Mouse (Mus musculus) stomach, postnatal 0 days (tissue): ENCODE measurements around the gene Mecom. TPM values are rescaled to one million over a fixed set of nuclear protein-coding genes. Genes with fewer than 3 reads are reported as not detected.

Source experiments
- ATAC-seq: fragments of 200-750 bp; cut with Nextera tagmentation; 2 replicates; pipeline ENCODE4 v1.8.0; 2017; ENCODE audit not compliant: low FRiP score, low TSS enrichment
- DNase-seq: peaks from one replicate; pipeline ENCODE4 v3.0.0-alpha.2; 2016; ENCODE audit warnings: low spot score
- H3K27ac ChIP-seq: fragments of 300-500 bp; sonication (generic); replicated peaks from 2 replicates; pipeline ENCODE4 v1.5.1; 2014; ENCODE audit warnings: mild to moderate bottlenecking, control low read depth
- H3K27me3 ChIP-seq: fragments of 300-500 bp; sonication (generic); 2 replicates; pipeline ENCODE4 v1.6.1; 2014; ENCODE audit warnings: low read length; ENCODE audit not compliant: control insufficient read depth, insufficient read depth
- H3K36me3 ChIP-seq: fragments of 300-500 bp; sonication (generic); 2 replicates; pipeline ENCODE4 v1.6.1; 2014; ENCODE audit warnings: low read length, mixed read lengths; ENCODE audit not compliant: control insufficient read depth, insufficient read depth
- H3K4me1 ChIP-seq: fragments of 300-500 bp; sonication (generic); replicated peaks from 2 replicates; pipeline ENCODE4 v1.6.1; 2014; ENCODE audit warnings: antibody characterized with exemption; ENCODE audit not compliant: control insufficient read depth, insufficient read depth
- H3K4me2 ChIP-seq: fragments of 300-500 bp; sonication (generic); replicated peaks from 2 replicates; pipeline ENCODE4 v1.6.1; 2014; ENCODE audit warnings: low read depth, mild to moderate bottlenecking, control low read depth, moderate library complexity
- H3K4me3 ChIP-seq: fragments of 300-500 bp; sonication (generic); 2 replicates; pipeline ENCODE4 v1.5.1; 2014; ENCODE audit warnings: low read depth, low read length, control low read depth
- H3K9ac ChIP-seq: fragments of 300-500 bp; sonication (generic); 2 replicates; pipeline ENCODE4 v1.6.1; 2014; ENCODE audit warnings: mild to moderate bottlenecking, low read length, control low read depth, mixed read lengths
- H3K9me3 ChIP-seq: fragments of 300-500 bp; sonication (generic); 2 replicates; pipeline ENCODE4 v1.6.1; 2016; ENCODE audit warnings: low read length; ENCODE audit not compliant: control insufficient read depth
- CTCF ChIP-seq: IDR thresholded peaks from 2 replicates; pipeline ENCODE4 v1.5.1; 2016; ENCODE audit warnings: antibody characterized with exemption, low read depth, mild to moderate bottlenecking, moderate library complexity
- EP300 ChIP-seq: optimal IDR thresholded peaks from 2 replicates; pipeline ENCODE3; 2016; ENCODE audit warnings: antibody characterized with exemption
- WGBS: fragments of 180-500 bp; shearing (Covaris S2); extraction: QIAGEN DNeasy Blood & Tissue Kit; methylation state at CpG from one replicate; pipeline ENCODE4 v1.1.7; 2014; 5-methylcytosine and 5-hydroxymethylcytosine counted together
- polyA plus RNA-seq: library from polyadenylated mRNA; unstranded; fragments of >200 nt; fragmentation: Nextera tagmentation; extraction: Ambion mirVana; gene quantifications from 2 replicates; pipeline ENCODE4 v1.2.1, GENCODE M21; 2015

The Mecom gene
- polyA plus RNA-seq, 1 experiment from 2014 or later, result 25.7 TPM

DNA sequence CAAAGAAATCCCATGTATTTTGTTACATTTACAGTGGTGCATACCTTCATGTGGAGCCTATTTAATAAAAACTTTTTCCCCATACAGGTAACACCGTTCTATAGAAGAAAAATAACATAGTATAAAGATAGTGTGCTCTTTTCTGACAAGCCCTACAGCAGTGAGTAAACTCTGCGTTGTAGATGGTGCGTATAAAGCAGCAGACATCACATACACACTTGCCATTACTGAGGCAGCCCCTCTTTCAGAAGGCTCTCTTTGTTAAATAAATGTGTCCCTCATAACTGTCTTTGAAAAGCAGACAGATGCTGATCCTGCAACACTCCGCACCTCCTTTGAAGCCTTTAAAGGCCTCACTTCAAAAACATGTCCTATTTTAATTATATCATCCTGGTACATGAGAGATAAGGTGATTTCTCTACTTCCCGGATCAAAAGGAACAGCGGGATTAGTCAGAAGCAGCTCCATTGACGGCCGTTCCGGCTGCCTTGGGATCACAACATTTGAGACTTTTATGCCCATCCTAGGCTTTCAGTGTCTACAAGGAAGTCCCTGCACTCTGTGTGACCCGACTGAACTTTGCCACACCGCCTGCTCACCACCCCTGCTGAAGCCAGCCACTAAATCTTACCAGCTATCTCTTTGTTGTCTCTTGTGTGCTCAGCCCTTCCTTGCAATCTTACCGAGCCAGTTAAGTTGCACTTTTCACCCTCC, 355.4 kb downstream of the Mecom start:
- Histone ChIP-seq H3K27me3 (no peaks in the 10 kb centered on the region), H3K9me3 (no peaks in the 10 kb centered on the region), H3K36me3 (no peaks in the 10 kb centered on the region), H3K4me2 (no peak overlapping the region), H3K9ac (no peak overlapping the region), H3K4me1 (0 out of 2 replicates have a peak, but pooled peaks cover 2% of the 10 kb centered on the region), H3K4me3 (no peak overlapping the region), H3K27ac (no peak overlapping the region)
- no peak for TF ChIP-seq CTCF
- TF ChIP-seq EP300, result no peak
- peak; percentile 47 for DNase-seq
- peak; percentile 79 for ATAC-seq
- WGBS, result 36% methylated on average over 12 of the region's 12 CpGs

DNA sequence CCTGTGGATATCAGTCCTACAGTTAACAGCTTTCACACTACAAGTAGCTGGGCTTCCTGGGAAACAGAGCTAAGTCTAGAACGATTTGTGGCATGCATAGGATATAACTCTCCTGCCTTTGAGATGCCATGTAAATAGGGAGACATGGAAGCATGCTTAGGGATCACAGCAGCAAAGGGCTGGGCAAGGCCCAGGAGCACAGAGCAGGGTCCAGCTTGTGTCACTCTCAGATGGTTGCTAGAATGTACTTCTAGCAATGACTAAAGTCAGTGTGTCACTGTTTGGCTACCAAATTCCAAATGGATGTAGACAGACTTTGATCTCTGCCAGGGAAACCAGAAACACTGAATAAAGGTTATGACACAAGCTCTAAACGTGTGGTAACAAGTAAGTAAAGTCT, 358.5 kb downstream of the Mecom start:
- Histone ChIP-seq H3K4me3 (no peak overlapping the region), H3K36me3 (no peaks in the 10 kb centered on the region), H3K4me2 (no peak overlapping the region), H3K27me3 (no peaks in the 10 kb centered on the region), H3K4me1 (0 out of 2 replicates have a peak, but pooled peaks cover 2% of the 10 kb centered on the region), H3K9me3 (no peaks in the 10 kb centered on the region), H3K27ac (no peak overlapping the region), H3K9ac (no peak overlapping the region)
- TF ChIP-seq EP300 (no peak), CTCF (no peak)
- 52% methylated on average over 2 of the region's 2 CpGs for WGBS
- ATAC-seq (peak; percentile 74), DNase-seq (no peak)

DNA sequence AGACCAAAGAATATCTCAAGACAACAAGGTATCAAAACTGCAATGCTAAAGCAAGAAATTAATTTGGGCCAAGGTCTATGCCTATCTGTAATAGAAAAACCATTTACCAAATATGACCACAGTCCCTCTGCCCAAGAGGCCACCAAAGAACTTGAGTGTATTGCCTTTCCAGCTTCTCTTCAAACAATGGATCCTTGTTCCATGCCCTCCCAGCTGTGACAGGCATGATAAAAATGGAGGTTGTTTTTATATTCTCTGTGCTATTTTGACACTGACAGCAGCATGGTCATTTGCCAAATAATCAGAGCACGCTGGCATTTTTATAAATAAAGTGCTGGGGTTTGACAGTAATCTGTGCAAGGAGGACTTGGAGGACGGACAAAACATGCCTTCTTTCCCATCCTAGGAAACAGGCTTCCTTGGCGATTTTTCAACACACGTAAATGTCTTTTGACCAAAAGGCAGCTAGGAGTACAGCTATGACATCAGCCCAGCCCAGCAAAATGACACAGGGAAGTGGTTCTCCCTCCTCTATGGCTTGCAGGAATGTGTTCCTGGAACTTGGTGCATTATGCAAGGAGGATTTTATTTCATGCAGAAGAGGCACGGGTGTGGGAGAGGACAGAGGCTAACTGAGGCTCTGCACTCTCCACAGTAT, 359.9 kb downstream of the Mecom start:
- Histone ChIP-seq H3K36me3 (no peaks in the 10 kb centered on the region), H3K4me2 (no peak overlapping the region), H3K27me3 (no peaks in the 10 kb centered on the region), H3K9ac (no peak overlapping the region), H3K27ac (no peak overlapping the region), H3K4me1 (0 out of 2 replicates have a peak, but pooled peaks cover 2% of the 10 kb centered on the region), H3K9me3 (no peaks in the 10 kb centered on the region), H3K4me3 (no peak overlapping the region)
- DNase-seq (no peak), ATAC-seq (no peak)
- TF ChIP-seq CTCF, result no peak
- no peak for TF ChIP-seq EP300
- WGBS, result 43% methylated on average over 5 of the region's 5 CpGs

DNA sequence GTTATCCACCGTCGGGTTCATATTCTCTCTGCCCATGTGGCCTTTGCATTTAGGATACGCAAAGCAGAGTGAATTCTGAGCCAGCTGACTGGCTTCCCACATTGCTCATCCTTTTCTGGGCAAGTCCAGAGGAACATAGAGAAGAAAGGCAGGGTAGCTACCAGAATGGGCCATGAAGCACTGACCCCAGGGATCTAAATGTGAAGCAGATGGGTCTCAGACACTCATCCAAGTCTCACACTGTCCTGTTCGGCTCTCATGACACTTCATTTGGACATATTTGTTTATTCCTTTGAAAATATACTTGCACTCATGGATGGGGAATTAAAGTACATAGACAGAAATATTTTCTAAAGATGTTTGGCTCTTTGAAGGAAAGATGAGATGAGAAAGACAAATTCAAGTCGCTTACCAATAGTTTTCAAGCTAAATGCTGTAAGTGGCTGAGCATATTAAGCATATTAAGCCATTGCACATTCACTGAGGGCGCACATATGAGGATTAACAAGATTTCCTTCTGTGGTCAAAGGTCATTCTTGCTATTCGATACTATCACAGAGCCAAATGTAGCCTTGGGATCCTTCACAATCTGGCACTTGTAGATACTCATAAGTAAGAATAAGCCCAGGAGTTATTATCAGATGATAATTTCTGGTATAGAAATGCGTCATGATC, 365.9 kb downstream of the Mecom start:
- no peaks in the 10 kb centered on the region for H3K4me1 ChIP-seq
- TF ChIP-seq CTCF, result no peak
- TF ChIP-seq EP300, result no peak
- DNase-seq (no peak), ATAC-seq (no peak)
- no peaks in the 10 kb centered on the region for H3K9me3 ChIP-seq
- H3K36me3 ChIP-seq, result no peaks in the 10 kb centered on the region
- H3K4me3 ChIP-seq, result no peak overlapping the region
- no peaks in the 10 kb centered on the region for H3K27me3 ChIP-seq
- 78% methylated on average over 8 of the region's 8 CpGs for WGBS
- no peak overlapping the region for H3K4me2 ChIP-seq
- H3K27ac ChIP-seq, result no peak overlapping the region
- H3K9ac ChIP-seq, result no peak overlapping the region

DNA sequence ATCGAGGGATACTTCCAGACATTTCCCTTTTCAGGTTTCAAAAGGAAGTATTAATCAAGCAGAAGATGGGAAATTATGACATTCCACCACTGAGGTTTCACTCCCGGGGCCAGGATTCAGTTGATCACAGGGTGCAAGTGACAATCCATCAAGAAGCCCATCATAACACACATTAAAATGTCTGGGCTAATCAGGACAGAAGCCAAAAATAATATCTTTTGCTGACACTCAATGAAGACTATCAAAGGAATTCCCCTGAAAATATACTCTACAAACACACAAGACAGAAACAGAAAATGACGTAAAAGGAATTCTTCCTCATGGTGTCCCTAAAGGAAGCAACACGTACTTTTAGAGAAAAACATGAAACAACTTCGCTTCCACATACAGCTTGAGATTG, 371.2 kb downstream of the Mecom start:
- Histone ChIP-seq H3K9me3 (no peaks in the 10 kb centered on the region), H3K4me2 (no peak overlapping the region), H3K4me3 (no peak overlapping the region), H3K4me1 (no peaks in the 10 kb centered on the region), H3K9ac (no peak overlapping the region), H3K27ac (no peak overlapping the region), H3K27me3 (no peaks in the 10 kb centered on the region), H3K36me3 (no peaks in the 10 kb centered on the region)
- DNase-seq (no peak), ATAC-seq (no peak)
- WGBS, result 81% methylated on average over 5 of the region's 5 CpGs
- TF ChIP-seq CTCF (no peak), EP300 (no peak)
